Mouse (Mus musculus): ENCODE measurements around the gene Gstp1. TPM values are rescaled to one million over a fixed set of nuclear protein-coding genes. Genes with fewer than 3 reads are reported as not detected.

Gstp1 gene
- total and polyA plus RNA-seq, 3 experiments: 46.2 to 86.5 (median 64.2) TPM

DNA sequence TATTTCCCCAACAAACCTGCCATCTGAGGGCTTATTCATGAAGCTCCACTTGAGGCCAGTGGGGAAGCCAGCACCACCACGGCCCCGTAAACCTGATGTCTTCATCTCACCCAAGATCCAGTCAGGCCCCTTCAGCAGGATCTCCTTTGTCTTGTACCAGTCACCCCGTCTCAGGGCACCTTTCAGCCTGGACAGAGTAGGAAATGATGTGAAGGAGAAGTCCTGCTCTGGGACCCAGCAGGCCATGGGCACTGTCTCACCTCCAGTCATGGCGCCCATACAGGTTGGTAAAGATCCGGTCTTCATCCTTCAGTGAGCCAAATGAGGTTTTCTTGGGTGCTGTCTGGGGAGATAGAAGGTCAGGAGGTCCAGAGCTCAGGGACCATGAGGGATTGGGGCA is 26.7 kb downstream of the Gstp1 start:
- Histone ChIP-seq H3K36me3 (replicated peaks) (peaks cover 52% of the 10 kb centered on the region), H3K4me3 (ENCODE audit: low read depth, low read length) (no peak overlapping the region; the same call in 1 of the 2 replicates), H3K9me3 (replicated peaks) (no peaks in the 10 kb centered on the region), H3K27me3 (ENCODE audit: insufficient read depth, low read length) (no peaks in the 10 kb centered on the region), H3K4me1 (ENCODE audit: insufficient read depth, low read depth, low read length) (peaks cover 43% of the 10 kb centered on the region)
- ATAC-seq (ENCODE audit: extremely low read depth, insufficient number of reproducible peaks, low FRiP score, poor library complexity, severe bottlenecking) (no peak), DNase-seq (ENCODE audit: low spot score) (no peak)
- no peak for TF ChIP-seq POLR2AphosphoS5 (IDR thresholded peaks at IDR 0.05; ENCODE audit: insufficient replicate concordance, low read depth, low read length)
- TF ChIP-seq GATA1 (IDR thresholded peaks at IDR 0.05; ENCODE audit: borderline replicate concordance, low read length): no peak
- TF ChIP-seq TAL1 (conservative IDR thresholded peaks at IDR 0.05; ENCODE audit: low read depth, low read length): no peak
- TF ChIP-seq GATA2 (IDR thresholded peaks at IDR 0.05; ENCODE audit: borderline replicate concordance, low read depth, low read length): no peak
- TF ChIP-seq CTCF (IDR thresholded peaks at IDR 0.05; ENCODE audit: low read depth, low read length): no peak

DNA sequence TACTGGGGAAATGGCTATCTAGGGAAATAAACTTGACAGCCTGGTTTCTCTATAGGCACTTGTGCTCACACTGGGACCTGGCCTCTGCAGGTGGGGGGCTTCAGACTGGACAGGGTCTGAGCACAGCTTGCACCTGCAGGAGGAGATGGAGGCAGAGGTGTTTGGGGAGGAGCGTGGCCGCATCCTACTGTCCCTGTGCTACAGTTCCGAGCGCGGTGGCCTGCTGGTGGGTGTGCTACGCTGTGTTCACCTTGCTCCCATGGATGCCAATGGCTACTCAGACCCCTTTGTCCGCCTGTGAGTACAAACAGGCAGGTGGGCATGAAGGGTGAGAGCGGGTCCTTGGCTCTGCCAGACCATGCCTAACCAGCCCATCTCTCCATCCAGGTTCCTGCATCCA is 31.8 kb downstream of the Gstp1 start:
- no peak for ATAC-seq (ENCODE audit: extremely low read depth, insufficient number of reproducible peaks, low FRiP score, poor library complexity, severe bottlenecking)
- no peaks in the 10 kb centered on the region for H3K9me3 ChIP-seq (replicated peaks)
- peaks cover 93% of the 10 kb centered on the region for H3K36me3 ChIP-seq (replicated peaks)
- no peak overlapping the region for H3K4me3 ChIP-seq (ENCODE audit: low read depth, low read length)
- TF ChIP-seq TAL1 (conservative IDR thresholded peaks at IDR 0.05; ENCODE audit: low read depth, low read length): no peak
- TF ChIP-seq GATA1 (IDR thresholded peaks at IDR 0.05; ENCODE audit: borderline replicate concordance, low read length): no peak
- no peak for TF ChIP-seq CTCF (IDR thresholded peaks at IDR 0.05; ENCODE audit: low read depth, low read length)
- TF ChIP-seq POLR2AphosphoS5 (IDR thresholded peaks at IDR 0.05; ENCODE audit: insufficient replicate concordance, low read depth, low read length): no peak
- no peak for TF ChIP-seq GATA2 (IDR thresholded peaks at IDR 0.05; ENCODE audit: borderline replicate concordance, low read depth, low read length)
- H3K27me3 ChIP-seq (ENCODE audit: insufficient read depth, low read length): no peaks in the 10 kb centered on the region
- DNase-seq (ENCODE audit: low spot score): no peak
- peaks cover 29% of the 10 kb centered on the region for H3K4me1 ChIP-seq (ENCODE audit: insufficient read depth, low read depth, low read length)

DNA sequence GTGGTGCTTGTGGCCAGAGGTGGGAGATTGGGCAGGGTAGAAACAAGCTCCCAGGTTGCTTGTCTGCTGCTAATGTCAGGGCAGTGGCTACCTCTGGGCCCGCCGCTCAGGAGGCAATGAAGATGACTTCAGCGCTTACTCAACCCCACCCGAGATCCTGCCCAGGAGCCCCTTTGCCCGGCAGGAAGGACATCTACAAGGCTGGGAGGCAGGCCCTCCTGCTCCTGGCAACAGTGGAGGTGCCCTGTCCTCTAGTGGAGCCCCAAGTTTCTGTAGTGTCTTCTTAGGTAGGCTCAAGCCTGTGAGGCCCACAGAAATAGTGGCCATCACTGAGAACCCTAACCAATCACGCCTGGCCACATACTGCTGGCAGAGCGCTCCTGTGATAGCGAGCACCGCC is 32.7 kb downstream of the Gstp1 start:
- Histone ChIP-seq H3K9me3 (replicated peaks) (no peaks in the 10 kb centered on the region), H3K36me3 (replicated peaks) (peaks cover 86% of the 10 kb centered on the region), H3K27me3 (ENCODE audit: insufficient read depth, low read length) (no peaks in the 10 kb centered on the region), H3K4me3 (ENCODE audit: low read depth, low read length) (no peak overlapping the region), H3K4me1 (ENCODE audit: insufficient read depth, low read depth, low read length) (peaks cover 27% of the 10 kb centered on the region)
- TF ChIP-seq GATA1 (IDR thresholded peaks at IDR 0.05; ENCODE audit: borderline replicate concordance, low read length) (no peak), POLR2AphosphoS5 (IDR thresholded peaks at IDR 0.05; ENCODE audit: insufficient replicate concordance, low read depth, low read length) (no peak), CTCF (IDR thresholded peaks at IDR 0.05; ENCODE audit: low read depth, low read length) (no peak), TAL1 (conservative IDR thresholded peaks at IDR 0.05; ENCODE audit: low read depth, low read length) (no peak), GATA2 (IDR thresholded peaks at IDR 0.05; ENCODE audit: borderline replicate concordance, low read depth, low read length) (no peak)
- DNase-seq (ENCODE audit: low spot score): no peak
- no peak for ATAC-seq (ENCODE audit: extremely low read depth, insufficient number of reproducible peaks, low FRiP score, poor library complexity, severe bottlenecking)

DNA sequence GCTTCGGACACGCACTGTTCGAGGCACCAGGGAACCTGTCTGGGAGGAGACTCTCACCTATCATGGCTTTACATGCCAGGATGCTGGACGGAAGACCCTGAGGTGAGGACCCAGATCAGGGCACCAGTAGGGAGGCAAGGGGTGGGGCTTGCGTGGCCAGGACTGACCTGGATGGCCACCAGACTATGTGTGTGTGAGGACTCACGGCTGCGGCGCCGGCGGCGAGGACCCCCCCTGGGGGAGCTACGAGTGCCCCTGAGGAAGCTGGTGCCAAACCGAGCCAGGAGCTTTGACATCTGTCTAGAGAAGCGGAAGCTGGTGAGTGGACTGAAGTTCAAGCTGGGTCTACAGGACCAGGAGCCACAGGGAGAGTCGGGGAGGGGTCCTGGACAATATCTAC is 33.5 kb downstream of the Gstp1 start:
- no peak for DNase-seq (ENCODE audit: low spot score)
- Histone ChIP-seq H3K4me3 (ENCODE audit: low read depth, low read length) (no peak overlapping the region), H3K27me3 (ENCODE audit: insufficient read depth, low read length) (no peaks in the 10 kb centered on the region), H3K9me3 (replicated peaks) (no peaks in the 10 kb centered on the region), H3K36me3 (replicated peaks) (peaks cover 78% of the 10 kb centered on the region), H3K4me1 (ENCODE audit: insufficient read depth, low read depth, low read length) (peaks cover 26% of the 10 kb centered on the region)
- TF ChIP-seq GATA1 (IDR thresholded peaks at IDR 0.05; ENCODE audit: borderline replicate concordance, low read length): no peak
- no peak for TF ChIP-seq GATA2 (IDR thresholded peaks at IDR 0.05; ENCODE audit: borderline replicate concordance, low read depth, low read length)
- no peak for TF ChIP-seq TAL1 (conservative IDR thresholded peaks at IDR 0.05; ENCODE audit: low read depth, low read length)
- TF ChIP-seq CTCF (IDR thresholded peaks at IDR 0.05; ENCODE audit: low read depth, low read length): no peak
- TF ChIP-seq POLR2AphosphoS5 (IDR thresholded peaks at IDR 0.05; ENCODE audit: insufficient replicate concordance, low read depth, low read length): no peak
- ATAC-seq (ENCODE audit: extremely low read depth, insufficient number of reproducible peaks, low FRiP score, poor library complexity, severe bottlenecking): no peak

DNA sequence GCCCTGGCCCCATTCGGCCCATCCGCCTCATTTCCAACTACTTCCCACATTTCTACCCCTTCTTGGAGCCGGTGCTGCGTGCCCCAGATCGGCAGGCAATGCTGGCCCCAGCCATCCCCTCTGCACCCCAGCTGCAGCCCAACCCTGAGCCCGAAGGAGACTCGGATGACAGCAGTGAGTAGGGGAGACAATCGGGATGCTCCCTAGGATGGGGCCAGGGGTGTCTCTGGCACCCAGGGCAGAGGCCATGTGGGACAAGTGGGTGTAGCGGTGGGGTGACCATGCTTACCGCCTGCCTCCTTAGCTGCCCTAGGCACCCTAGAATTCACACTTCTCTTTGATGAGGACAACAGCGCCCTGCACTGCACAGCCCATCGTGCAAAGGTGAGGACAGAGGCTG is 34.1 kb downstream of the Gstp1 start:
- H3K36me3 ChIP-seq (replicated peaks): peaks cover 71% of the 10 kb centered on the region
- H3K4me3 ChIP-seq (ENCODE audit: low read depth, low read length): no peak overlapping the region
- peaks cover 5% of the 10 kb centered on the region for H3K27me3 ChIP-seq (ENCODE audit: insufficient read depth, low read length)
- DNase-seq (ENCODE audit: low spot score) (no peak), ATAC-seq (ENCODE audit: extremely low read depth, insufficient number of reproducible peaks, low FRiP score, poor library complexity, severe bottlenecking) (no peak)
- TF ChIP-seq GATA1 (IDR thresholded peaks at IDR 0.05; ENCODE audit: borderline replicate concordance, low read length): no peak
- TF ChIP-seq CTCF (IDR thresholded peaks at IDR 0.05; ENCODE audit: low read depth, low read length): no peak
- no peak for TF ChIP-seq GATA2 (IDR thresholded peaks at IDR 0.05; ENCODE audit: borderline replicate concordance, low read depth, low read length)
- no peak for TF ChIP-seq TAL1 (conservative IDR thresholded peaks at IDR 0.05; ENCODE audit: low read depth, low read length)
- TF ChIP-seq POLR2AphosphoS5 (IDR thresholded peaks at IDR 0.05; ENCODE audit: insufficient replicate concordance, low read depth, low read length): no peak
- peaks cover 32% of the 10 kb centered on the region for H3K4me1 ChIP-seq (ENCODE audit: insufficient read depth, low read depth, low read length)
- H3K9me3 ChIP-seq (replicated peaks): no peaks in the 10 kb centered on the region

DNA sequence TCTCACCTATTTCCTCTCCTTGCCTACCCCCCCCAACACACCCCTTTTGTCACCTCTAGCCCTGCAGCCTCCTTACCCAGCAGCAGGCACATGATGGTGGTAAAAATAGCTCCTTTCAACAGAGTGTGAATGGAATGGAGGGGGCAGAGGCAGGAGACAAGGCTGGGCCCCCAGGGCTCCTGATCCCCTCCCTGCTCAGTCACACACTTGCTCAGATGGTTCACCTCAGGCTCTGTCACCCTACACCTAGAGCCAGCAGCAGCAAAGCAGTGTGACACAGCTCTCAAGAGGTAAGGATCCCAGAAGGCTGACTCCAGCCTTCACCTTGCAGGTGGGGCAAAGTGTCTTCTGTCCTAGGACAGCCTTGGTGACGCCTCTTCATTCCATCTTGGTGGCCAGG is 34.7 kb downstream of the Gstp1 start, which contains the start of gene Doc2g:
Gene Doc2g, plus strand, starts transcription at position 202 of the 400 bp plus-strand sequence.
- TF ChIP-seq TAL1 (conservative IDR thresholded peaks at IDR 0.05; ENCODE audit: low read depth, low read length): no peak
- no peak for TF ChIP-seq CTCF (IDR thresholded peaks at IDR 0.05; ENCODE audit: low read depth, low read length)
- TF ChIP-seq GATA1 (IDR thresholded peaks at IDR 0.05; ENCODE audit: borderline replicate concordance, low read length): no peak
- no peak for TF ChIP-seq POLR2AphosphoS5 (IDR thresholded peaks at IDR 0.05; ENCODE audit: insufficient replicate concordance, low read depth, low read length)
- no peak for TF ChIP-seq GATA2 (IDR thresholded peaks at IDR 0.05; ENCODE audit: borderline replicate concordance, low read depth, low read length)
- Histone ChIP-seq H3K4me3 (ENCODE audit: low read depth, low read length) (no peak within 1 kb of the TSS), H3K4me1 (ENCODE audit: insufficient read depth, low read depth, low read length) (peaks cover 32% of the 10 kb centered on the region), H3K9me3 (replicated peaks) (no peaks in the 10 kb centered on the region), H3K27me3 (ENCODE audit: insufficient read depth, low read length) (peaks cover 10% of the 10 kb centered on the region), H3K36me3 (replicated peaks) (peaks cover 66% of the 10 kb centered on the region)
- ATAC-seq (ENCODE audit: extremely low read depth, insufficient number of reproducible peaks, low FRiP score, poor library complexity, severe bottlenecking): no peak
- no peak for DNase-seq (ENCODE audit: low spot score)
